Mouse (Mus musculus): ENCODE data around the gene Mylk3.

DNA sequence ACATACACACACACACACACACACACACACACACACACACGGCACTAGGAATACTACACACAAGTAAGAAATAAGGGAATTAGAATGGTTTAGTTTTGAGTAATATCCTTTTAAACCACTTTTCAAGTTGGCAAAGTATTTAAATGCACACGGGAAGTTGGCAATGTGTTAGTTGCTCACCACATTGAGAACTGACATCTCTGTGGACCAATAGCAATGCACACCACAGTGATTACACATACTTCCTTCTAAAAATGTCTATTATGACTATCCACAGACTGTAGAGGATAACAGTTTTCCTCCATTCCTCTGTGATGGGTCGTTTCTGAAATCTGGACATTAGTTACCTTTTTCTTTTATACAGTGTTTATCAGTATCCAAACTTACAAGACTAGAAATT is 63.1 kb downstream of the Mylk3 start:
- TF ChIP-seq CTCF (IDR thresholded peaks at IDR 0.05) (no peak), EP300 (IDR thresholded peaks at IDR 0.05) (no peak)
